23 mouse cellular contexts compared by ENCODE assay signal in genomic region chr8:93331151-93331550, GRCm38 (mm10). TPM values are rescaled to one million over a fixed set of nuclear protein-coding genes. Genes with fewer than 3 reads are reported as not detected.
"Had no signal": no experiment of that assay in that cellular context is flagged by ENCODE, and none has a peak within 500 bp of the region (broad histone marks: within the 10 kb centered on the region; RNA-seq: fewer than 3 reads in every experiment).

No protein-coding gene starts in this region.

- H3K9ac ChIP-seq: neural tube, embryonic 13.5 days; neural tube, embryonic 15.5 days; stomach, embryonic 15.5 days had no signal

- H3K9me3 ChIP-seq: neural tube, embryonic 13.5 days; neural tube, embryonic 15.5 days; stomach, embryonic 15.5 days had no signal

- H3K4me3 ChIP-seq: neural tube, embryonic 13.5 days; neural tube, embryonic 15.5 days; stomach, embryonic 15.5 days had no signal

- H3K36me3 ChIP-seq: neural tube, embryonic 13.5 days; neural tube, embryonic 15.5 days; stomach, embryonic 15.5 days had no signal

- H3K27ac ChIP-seq: neural tube, embryonic 13.5 days; neural tube, embryonic 15.5 days; stomach, embryonic 15.5 days; stomach, postnatal 0 days had no signal

- H3K4me2 ChIP-seq: neural tube, embryonic 13.5 days; neural tube, embryonic 15.5 days; stomach, embryonic 15.5 days had no signal

- DNase-seq: retina, postnatal 1 day; right cerebral cortex, adult 18-20 months; right cerebral cortex, postnatal 14 days; right cerebral cortex, postnatal 25 days; right cerebral cortex, postnatal 4 days; spleen, adult 18-20 months; thymus, adult 18-20 months; thymus, adult 2 months; thymus, postnatal 14 days; thymus, postnatal 25 days; thymus, postnatal 36 days; thymus, postnatal 4 days had no signal

- H3K27me3 ChIP-seq: neural tube, embryonic 13.5 days; neural tube, embryonic 15.5 days; stomach, embryonic 15.5 days had no signal

- H3K4me1 ChIP-seq: neural tube, embryonic 13.5 days; neural tube, embryonic 15.5 days; stomach, embryonic 15.5 days had no signal

RNA-seq across cellular contexts. Expression of gene Ces1g, which starts 6.0 kb away (rescaled TPM):
- total RNA-seq: neutrophil, adult 5-6 weeks had no signal
- polyA plus RNA-seq: neural tube, embryonic 13.5 days; neural tube, embryonic 14.5 days; neural tube, embryonic 15.5 days; spleen, adult 2 months; stomach, embryonic 14.5 days; thymus, postnatal 0 days had no signal

RNA-seq across cellular contexts. Expression of gene Ces1h, which starts 48.4 kb away (rescaled TPM):
- total RNA-seq: neutrophil, adult 5-6 weeks had no signal
- polyA plus RNA-seq: neural tube, embryonic 13.5 days; neural tube, embryonic 14.5 days; neural tube, embryonic 15.5 days; small intestine, adult 2 months; spleen, adult 2 months; stomach, embryonic 14.5 days; stomach, embryonic 15.5 days; stomach, embryonic 16.5 days; stomach, postnatal 0 days had no signal

RNA-seq across cellular contexts. Expression of gene Ces1f, which starts 51.6 kb away (rescaled TPM):
- total RNA-seq: neutrophil, adult 5-6 weeks had no signal
- polyA plus RNA-seq: neural tube, embryonic 13.5 days; neural tube, embryonic 14.5 days; neural tube, embryonic 15.5 days; stomach, embryonic 14.5 days had no signal
